Mouse (Mus musculus) lung, postnatal 14 days (tissue): ENCODE data around the gene Fam213b.

Experiments used
- DNase-seq: peaks from one replicate; pipeline ENCODE4 v3.0.0; 2021

Gene Fam213b

GRCm38 (mm10) chr4:154877864-154878548, 20.9 kb downstream of the Fam213b start:
- DNase-seq: peak; percentile 97

GRCm38 (mm10) chr4:154873186-154873585, 25.7 kb downstream of the Fam213b start:
- DNase-seq: no peak

GRCm38 (mm10) chr4:154871757-154872251, 27.1 kb downstream of the Fam213b start:
- DNase-seq: no peak

- DNase-seq: no peak
Measured at GRCm38 (mm10) chr4:154870721-154871120, 28.2 kb downstream of the Fam213b start.

- no peak for DNase-seq
Measured at GRCm38 (mm10) chr4:154869440-154869839, 29.5 kb downstream of the Fam213b start, which contains the start of gene Mmel1. TSS of gene Mmel1 (plus strand) at chr4:154869585.

- DNase-seq: no peak
Measured at GRCm38 (mm10) chr4:154867257-154867656, 31.7 kb downstream of the Fam213b start.

- DNase-seq: no peak
Measured at GRCm38 (mm10) chr4:154866391-154866790, 32.5 kb downstream of the Fam213b start.

GRCm38 (mm10) chr4:154864961-154865760, 33.8 kb downstream of the Fam213b start:
- DNase-seq: no peak

- DNase-seq: peak; percentile 95
Measured at GRCm38 (mm10) chr4:154864271-154864771, 34.6 kb downstream of the Fam213b start.

GRCm38 (mm10) chr4:154863436-154863935, 35.4 kb downstream of the Fam213b start:
- no peak for DNase-seq

- DNase-seq: no peak
Measured at GRCm38 (mm10) chr4:154861967-154862366, 37.0 kb downstream of the Fam213b start.

GRCm38 (mm10) chr4:154858601-154859000, 40.3 kb downstream of the Fam213b start:
- no peak for DNase-seq

- no peak for DNase-seq
Measured at GRCm38 (mm10) chr4:154857366-154858240, 41.3 kb downstream of the Fam213b start.

GRCm38 (mm10) chr4:154856882-154857281, 42.1 kb downstream of the Fam213b start:
- no peak for DNase-seq

- no peak for DNase-seq
Measured at GRCm38 (mm10) chr4:154856480-154856837, 42.5 kb downstream of the Fam213b start.

- peak; percentile 66 for DNase-seq
Measured at GRCm38 (mm10) chr4:154855721-154856479, 43.0 kb downstream of the Fam213b start.

- DNase-seq: no peak
Measured at GRCm38 (mm10) chr4:154854676-154855345, 44.1 kb downstream of the Fam213b start.

GRCm38 (mm10) chr4:154853881-154854280, 45.1 kb downstream of the Fam213b start:
- DNase-seq: no peak

GRCm38 (mm10) chr4:154852696-154853095, 46.2 kb downstream of the Fam213b start:
- DNase-seq: no peak
